Mouse (Mus musculus): ENCODE measurements around the gene Cyp2d11.
"Not testable (repeated sequence)": the region's sequence is repeated elsewhere in the genome, so short reads cannot be mapped to it uniquely, and the experiment has no call there.

The Cyp2d11 gene

DNA sequence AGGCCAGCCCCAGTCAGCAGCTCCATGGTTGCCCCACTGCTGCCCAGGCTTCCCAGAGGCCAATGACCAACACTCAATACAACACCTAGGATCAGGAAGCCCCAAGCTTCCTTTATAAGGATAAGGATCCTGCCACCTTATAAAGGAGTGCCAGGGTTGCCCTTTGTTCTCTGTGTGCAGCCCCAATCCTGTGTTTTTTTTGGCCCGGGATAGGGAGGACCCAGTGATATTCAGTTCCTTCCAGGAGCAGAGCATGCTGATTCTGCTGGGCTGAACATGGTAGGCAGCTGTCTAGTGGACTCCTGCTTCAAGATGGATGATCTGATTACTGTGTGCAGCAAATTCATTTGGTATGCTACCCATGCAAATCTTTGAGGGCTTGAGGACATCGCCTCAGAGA is at the start of gene Cyp2d11:
Gene Cyp2d11 (minus strand): TSS at position 101 of the 400 bp plus-strand sequence.
- DNase-seq (ENCODE audit: low spot score), result not testable (repeated sequence)

DNA sequence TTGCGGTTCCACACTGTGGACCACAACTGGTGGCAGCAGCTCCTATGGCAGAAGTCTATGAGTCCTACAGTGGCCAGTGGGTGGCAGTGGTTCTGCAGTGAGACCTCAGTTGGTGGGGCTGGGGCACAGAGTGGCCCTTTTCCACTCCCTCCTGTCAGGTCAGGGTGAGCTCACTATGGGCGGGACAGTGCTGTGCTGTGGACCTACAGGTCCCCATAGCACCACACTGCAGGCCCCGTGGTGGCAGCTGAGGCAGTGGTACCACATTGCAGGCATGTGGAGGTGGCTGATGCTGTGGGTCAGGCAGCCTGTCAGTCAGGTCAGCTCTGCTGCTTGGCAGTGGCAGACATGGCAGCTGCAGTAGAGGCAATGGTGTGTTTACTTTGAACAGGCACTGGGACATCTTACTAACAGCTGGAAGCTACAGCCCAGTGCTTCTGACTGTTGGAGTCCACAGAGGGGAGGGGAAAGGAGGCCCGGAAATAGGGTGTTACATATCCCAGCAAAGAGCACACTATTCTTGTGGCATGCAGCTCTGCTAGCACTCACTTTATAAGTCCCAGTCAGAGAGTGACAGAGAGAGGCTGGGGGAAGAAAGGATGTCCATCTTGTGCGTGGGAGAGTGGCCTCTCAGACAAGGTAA is 44.3 kb upstream of the Cyp2d11 start:
- no peak for DNase-seq (ENCODE audit: low spot score)

DNA sequence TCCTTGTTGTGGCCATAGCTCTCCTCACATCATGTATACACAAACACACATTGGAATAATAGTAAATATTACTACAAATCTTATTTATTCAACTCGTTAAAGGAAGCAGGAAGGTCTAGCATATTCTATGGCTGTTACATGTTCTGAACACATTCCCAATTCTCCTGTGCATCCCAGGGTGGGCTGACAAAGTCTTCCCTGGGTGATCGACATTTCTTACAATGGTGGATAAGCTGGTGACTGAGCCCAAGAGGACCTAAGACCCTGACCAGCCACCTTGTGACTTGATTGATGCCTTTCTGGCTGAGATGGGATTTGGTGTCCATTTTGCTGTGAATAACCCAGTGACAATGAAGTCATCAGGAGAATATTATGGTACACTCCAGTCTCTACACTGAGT is 41.8 kb upstream of the Cyp2d11 start:
- DNase-seq (ENCODE audit: low spot score), result no peak

DNA sequence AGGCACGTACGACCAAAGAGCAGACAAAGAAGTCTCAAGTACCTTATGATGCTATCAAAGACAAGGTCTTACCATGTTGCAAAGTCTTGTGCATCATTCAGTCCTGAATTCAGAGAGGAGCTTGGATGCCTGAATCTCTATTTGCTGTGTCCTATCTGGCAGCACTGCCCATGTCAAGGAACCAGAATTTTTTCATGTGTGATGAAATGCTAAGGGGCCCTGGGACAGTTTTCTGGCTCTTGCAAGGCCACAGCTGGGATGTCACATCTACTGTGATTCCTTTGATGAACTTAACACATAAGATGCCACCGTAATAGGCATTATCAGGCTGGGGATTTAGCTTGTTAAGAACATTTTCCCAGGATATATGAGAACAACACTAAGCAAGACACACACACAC is 41.2 kb upstream of the Cyp2d11 start:
- no peak for DNase-seq (ENCODE audit: low spot score)

DNA sequence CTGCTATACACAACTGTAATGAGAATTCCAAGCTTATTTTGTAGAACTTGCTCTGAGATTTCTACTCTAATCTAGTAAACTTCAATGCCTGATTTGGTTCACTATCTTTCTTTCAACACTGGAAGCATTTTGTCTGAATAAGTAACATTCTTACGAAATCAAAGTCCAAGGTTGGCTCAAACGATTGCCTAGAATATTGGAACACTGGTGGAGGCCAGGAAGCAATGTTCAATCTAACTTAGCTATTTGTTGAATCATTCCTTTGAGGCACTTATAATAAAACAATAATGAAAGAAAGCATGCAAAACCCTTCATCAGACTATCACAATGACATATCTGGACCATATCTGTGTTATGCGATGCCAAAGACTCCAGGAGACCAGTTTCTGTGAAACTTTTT is 40.7 kb upstream of the Cyp2d11 start:
- no peak for DNase-seq (ENCODE audit: low spot score)

DNA sequence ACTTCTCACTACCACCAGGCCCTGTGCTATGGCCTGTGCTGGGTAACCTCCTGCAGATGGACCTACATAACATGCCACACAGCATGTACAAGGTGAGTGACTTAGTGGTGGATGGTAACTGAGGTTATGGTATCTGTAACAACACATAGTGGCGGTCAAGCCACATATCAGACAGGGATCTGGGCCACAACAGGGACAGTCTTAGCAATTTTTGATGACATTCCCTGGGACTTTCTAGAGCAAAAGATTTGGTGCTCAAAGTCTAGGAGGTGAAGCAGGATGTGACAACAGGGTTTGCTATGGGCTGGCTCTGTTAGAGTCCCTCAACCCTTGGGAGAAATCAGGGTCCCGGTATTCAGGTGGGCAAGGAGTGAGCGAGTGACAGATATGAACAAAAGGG is 39.8 kb upstream of the Cyp2d11 start:
- DNase-seq (ENCODE audit: low spot score), result no peak

DNA sequence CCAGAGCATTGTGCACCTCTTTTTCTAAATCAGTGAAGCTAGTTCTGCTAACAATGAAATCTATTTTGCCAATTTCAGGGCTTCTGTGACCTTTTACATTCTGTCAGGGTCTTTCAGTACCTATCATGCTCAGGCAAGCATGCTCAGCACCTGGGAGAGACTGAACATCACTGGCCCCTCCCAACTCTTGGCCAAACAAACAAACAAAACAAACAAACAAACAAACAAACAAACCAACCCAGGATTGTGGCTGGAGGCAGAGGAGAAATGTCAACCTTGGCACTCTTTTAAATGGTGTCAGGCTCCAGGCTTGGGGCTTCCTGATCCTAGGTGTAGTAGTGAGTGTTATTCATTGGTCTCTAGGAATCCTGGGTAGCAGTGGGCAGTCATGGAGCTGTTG is 39.3 kb upstream of the Cyp2d11 start, which contains the start of gene Cyp2d9:
Gene Cyp2d9 (plus strand): TSS at position 301 of the 400 bp plus-strand sequence.
- no peak for DNase-seq (ENCODE audit: low spot score)

DNA sequence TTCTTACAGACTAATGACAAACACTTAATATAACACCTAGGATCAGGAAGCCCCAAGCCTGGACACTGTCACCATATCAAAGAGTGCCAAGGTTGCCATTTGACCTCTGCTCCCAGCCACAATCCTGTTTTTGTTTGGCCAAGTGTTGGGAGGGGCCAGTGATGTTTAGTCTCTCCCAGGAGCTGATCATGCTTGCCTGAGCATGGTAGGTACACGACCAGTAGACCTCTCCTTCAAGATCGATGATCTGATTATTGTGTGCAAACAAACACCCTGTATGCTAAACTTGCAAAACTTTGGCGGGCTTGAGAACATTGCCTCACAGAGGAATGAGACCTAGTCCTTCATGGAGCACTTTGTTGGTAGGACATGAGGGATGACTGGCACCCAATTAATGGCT is 29.6 kb upstream of the Cyp2d11 start:
- DNase-seq (ENCODE audit: low spot score), result no peak

DNA sequence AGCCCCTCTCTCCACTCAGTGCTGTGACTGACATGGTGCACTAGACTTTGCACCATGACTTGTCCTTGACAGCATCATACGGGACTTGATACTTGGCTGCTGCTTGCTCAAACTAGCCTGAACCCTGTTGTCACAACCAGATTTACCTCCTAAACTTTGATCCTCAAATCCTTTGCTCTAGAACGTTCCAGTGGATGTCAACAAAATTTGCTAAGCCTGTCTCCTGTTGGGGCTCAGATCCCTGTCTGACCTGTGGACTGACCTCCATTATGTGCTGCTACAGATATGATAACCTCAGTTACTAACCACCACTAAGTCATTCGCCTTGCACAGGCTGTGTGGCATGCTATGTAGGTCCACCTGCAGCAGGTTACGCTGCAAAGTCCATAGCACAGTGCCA is 29.1 kb upstream of the Cyp2d11 start:
- no peak for DNase-seq (ENCODE audit: low spot score)

DNA sequence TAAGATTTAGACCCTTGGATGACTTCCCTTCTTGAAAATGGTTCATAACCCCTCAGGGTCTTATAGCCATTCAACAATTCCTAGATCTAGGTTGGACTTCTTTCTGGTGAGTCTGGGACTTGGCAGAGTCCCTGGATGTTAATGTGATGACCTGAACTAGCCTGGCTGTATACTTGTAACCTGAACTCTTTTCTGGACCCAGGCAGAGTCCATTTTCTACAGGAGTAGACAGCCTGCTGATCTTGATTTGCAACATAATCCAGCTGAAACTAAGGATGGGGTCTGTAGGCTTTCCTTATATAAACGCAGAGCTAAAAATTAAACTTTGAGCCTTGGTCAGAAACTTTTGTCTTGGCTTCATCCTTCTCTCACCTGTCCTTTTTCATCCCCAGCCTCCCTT is 24.8 kb upstream of the Cyp2d11 start:
- DNase-seq (ENCODE audit: low spot score), result no peak

DNA sequence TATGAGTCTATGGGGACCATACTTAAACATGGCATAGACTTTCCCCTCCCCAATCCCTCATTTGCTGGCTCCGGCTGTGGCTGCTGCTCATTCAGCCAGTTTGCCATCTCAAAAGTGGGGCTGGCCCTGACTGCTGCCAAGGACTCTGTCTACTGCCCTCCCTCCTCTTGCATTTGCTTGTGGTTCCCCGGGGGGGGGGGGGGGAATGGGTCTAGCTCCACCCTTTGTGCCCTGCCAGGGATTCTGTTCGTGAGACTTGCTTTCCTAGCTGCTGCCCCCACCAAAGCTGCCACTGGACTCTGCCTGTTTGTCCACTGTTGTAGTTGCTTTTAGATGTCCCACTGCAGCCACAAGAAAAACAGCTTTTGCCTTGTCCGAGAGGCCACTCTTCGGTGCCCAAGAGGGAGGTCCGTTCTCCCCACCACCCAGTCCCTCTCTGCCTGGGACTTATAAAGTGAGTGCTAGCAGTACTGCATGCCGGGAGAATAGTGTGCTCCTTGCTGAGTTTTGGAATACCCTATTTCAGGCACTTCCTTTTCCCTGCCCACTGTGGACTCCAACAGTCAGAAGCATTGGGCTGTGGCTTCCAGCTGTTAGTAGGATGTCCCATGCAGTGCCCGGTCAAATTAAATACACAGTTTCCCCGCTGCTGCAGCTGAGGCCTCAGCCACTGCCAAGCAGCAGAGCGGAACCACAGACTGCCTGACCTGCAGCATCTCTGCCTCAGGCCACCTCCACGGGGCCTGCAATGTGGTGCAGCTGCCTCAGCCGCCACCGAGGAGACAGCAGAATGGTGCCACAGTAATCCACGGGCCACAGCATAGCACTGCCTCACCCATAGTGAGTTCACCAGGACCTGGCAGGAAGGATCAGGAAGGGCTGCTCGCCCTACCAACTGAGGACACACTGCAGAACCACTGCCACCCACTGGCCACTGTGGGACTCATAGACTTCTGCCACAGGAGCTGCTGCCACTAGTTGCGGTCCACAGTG is 23.3 kb upstream of the Cyp2d11 start:
- DNase-seq (ENCODE audit: low spot score), result peak; percentile 85

DNA sequence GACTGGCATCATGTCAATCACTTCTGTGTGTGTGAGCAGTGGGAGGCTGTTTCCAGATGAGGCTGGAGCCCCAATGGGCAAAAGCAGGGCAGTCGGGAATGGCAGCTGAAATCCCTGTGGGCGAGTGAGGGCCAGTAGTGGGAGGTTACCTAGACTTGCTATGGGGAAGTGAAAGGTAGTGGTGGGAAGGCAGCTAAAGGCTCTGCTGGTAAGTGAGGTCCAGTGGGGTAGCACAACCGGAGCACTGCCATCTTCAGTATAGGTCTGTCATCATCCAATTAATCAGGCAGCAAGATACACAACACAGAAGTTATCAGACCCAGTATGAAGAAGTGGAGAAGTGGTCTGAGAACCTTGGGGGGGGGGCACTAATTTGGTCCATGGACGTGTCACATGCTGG is 13.7 kb upstream of the Cyp2d11 start:
- DNase-seq (ENCODE audit: low spot score), result no peak

DNA sequence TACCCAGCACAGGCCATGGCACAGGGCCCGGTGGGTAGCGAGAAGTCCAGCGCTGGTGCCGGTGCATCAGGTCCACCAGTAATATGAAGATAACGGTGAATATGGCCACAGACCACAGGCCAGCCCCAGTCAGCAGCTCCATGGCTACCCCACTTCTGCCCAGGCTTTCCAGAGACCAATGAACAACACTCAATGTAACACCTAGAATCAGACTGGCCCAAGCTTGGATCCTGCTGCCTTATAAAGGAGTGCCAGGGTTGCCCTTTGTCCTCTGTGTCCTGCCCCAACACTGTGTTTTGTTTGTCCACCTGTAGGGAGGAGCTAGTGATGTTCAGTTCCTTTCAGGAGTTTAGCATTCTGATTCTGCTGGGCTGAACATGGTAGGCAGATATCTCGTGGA is 13.2 kb upstream of the Cyp2d11 start, which contains the start of gene Cyp2d10:
Gene Cyp2d10 (minus strand): TSS at position 215 of the 400 bp plus-strand sequence.
- DNase-seq (ENCODE audit: low spot score), result no peak

DNA sequence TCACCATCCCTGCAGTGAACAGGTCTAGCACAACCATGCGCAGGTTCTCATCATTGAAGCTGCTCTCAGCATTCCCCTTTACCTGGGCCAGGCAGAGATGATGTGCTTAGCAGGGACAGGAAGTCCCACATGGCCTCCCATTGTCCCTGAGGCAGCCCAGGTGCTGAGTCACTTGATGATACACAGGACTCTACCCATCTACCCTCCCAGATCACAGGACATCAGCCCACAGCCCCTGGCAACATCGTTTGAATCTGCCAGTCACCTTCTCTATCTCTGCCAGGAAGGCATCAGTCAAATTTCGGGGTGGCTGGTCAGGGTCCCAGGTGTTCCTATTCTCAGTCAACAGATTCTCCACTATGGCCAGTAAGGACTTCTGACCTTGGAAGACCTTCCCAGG is 10.3 kb upstream of the Cyp2d11 start:
- no peak for DNase-seq (ENCODE audit: low spot score)

DNA sequence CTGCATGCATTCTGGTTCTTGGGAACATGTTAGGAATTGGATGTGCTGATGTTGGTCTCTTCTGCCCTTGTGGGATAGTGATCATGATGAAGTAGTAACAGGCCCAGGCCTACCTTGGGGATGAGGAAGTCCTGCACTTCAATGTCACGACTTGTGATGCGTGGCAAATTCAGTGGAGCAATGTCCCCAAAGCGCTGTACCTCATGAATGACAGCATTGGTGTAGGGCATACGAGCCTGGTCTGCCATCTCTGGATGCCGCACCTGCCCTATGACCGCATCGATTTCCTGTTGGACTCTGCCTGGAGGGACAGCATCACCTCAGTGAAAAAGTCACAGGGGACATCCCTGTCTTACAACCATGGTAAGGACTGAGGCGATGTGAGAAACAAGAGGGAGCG is 9.8 kb upstream of the Cyp2d11 start:
- DNase-seq (ENCODE audit: low spot score), result no peak

DNA sequence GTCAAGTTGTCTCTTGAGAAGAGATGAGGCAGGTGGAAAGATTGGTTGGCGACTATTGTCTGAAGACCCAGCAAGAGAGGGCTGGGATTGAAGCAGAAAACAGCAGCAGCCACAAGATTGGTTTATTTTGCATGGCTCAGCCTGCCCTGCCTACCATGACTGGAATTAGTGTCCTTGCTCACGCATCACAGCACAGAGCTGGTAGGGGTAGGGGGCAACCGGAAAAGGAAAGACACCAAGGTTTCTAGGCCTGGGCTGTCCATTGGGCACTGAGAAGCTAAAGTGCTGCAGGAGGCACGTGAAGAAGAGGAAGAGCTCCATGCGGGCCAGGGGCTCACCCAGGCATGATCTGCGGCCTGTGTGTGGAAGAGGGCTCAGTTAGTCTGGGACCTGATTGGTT is 8.9 kb upstream of the Cyp2d11 start:
- no peak for DNase-seq (ENCODE audit: low spot score)

DNA sequence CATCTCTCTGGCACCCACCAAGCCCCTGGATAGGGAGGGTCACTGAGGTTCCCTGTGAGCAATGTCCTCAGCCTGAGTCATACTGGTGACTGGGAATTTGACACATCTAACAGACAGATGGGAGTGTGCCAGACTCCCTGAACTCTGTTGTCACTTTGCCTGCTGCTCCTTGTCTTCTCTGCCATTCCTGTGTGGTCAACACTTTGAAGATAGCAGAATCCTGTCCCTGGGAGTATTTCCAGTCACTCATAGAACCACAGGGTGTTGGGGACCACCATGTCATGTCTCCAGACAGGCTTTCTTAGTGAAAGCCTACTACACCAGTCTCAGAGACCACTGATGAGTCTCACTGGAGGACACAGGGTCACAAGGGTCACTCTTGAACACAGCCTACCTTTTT is 8.3 kb upstream of the Cyp2d11 start:
- no peak for DNase-seq (ENCODE audit: low spot score)

DNA sequence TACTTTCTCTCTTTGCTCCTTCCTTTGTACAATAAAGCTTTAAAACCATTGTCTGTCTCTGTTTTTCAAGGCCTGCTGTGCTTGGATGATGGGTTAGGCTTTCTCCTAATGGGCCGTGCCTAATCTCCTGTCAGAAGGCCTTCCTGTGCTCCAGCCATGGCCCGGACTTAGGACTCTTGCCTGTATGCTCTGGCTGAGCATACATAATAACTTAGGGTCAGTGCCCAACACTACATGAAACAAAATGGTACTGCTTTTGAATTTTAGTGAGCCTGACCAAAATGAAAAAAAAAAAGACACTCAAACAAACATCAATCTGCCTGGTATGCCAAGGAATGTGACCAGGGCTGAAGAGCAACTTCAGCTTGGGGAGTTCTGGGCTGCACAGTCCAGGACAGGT is 7.7 kb upstream of the Cyp2d11 start:
- DNase-seq (ENCODE audit: low spot score), result no peak

DNA sequence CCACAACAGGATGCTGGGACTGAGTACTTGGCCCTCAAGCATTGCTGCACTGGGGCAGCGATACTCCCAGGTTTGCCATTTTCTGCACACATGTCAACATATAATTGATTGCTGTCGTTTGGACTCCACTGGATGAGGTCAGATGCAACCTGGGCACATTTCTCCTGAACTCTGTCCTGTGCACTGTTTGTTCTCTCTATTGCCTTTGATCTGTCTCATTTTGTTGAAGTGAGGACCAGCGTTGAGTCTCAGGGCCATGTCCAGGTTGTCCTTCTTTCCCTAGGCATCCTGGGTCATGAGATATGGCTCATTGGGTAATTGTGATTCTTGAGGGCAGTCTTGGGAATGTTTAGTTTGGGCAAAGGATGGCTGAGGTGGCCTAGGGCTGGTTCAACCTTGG is 2.1 kb upstream of the Cyp2d11 start:
- DNase-seq (ENCODE audit: low spot score), result not testable (repeated sequence)

DNA sequence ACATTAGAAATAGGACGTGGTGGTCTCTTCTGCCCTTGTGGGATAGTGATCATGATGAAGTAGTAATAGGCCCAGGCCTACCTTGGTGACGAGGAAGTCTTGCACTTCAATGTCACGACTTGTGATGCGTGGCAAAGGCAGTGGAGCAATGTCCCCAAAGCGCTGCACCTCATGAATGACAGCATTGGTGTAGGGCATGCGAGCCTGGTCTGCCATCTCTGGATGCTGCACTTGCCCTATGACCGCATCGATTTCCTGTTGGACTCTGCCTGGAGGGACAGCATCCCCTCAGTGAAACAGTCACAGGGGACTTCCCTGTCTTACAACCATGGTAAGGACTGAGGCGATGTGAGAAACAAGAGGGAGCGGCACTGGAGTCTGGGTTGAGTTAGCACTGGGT is 3.9 kb downstream of the Cyp2d11 start:
- not testable (repeated sequence) for DNase-seq (ENCODE audit: low spot score)

DNA sequence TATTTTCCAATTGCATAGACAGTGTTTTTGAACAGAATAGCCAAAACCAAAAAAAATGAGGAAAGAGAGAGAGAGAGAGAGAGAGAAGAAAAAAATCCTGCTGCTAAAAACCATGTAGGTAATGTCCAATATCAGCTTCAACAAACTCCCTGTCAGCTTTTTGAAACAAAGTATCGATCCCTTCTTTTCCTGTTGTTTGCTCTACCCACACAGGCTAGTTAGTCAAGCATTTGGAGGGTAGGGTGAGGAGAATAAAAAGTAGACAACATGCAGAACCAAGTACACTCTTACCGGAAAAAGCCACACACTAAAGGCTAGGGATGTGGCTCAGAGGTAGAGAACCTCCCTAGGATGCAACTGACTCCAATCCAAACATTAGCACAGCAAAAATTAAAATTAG is 8.1 kb downstream of the Cyp2d11 start:
- no peak for DNase-seq (ENCODE audit: low spot score)

DNA sequence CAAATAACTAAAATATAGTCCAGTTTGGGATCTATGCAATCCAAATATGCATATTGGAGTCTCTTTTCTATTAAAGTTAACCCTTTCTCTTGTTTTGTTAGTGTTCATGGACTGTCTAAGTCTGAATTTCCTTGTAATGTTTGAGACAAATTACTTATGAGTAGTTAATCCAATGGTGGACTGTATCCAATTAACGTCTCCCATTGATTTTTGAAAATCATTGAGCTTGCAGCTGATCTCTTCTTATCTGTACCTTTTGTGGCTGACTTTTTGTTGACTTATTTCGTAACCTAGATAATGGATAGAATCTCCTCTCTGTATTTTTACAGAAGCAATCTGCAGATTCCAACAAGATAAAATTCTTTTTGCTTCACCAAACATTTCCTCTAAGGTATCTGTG is 11.4 kb downstream of the Cyp2d11 start:
- no peak for DNase-seq (ENCODE audit: low spot score)

DNA sequence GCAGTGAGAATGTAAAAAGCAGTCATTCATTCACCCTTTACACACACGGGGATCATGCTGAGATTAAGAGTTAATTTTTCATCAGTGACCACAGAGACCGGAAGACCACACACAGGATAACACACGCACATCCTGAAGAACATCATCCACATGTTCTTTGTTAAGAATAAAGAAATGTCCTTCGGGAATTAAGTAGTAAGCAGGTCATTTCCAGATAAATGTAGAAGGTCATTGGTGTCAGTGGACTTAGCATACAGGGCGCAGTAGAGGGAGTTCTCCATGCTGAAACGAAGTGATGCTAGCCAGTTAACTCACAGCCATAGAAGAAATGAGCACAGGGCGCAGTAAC is 13.1 kb downstream of the Cyp2d11 start:
- DNase-seq (ENCODE audit: low spot score), result no peak

Data from urinary bladder, postnatal 14 days (tissue).